Mouse (Mus musculus) brain, embryonic 14.5 days (tissue): ENCODE data around the gene Fars2.

Experiments
- CTCF ChIP-seq: fragments of 200-500 bp; IDR thresholded peaks from 2 replicates; pipeline ENCODE4 v1.5.1; 2012; ENCODE audit warnings: inconsistent platforms, mild to moderate bottlenecking, moderate library complexity, borderline replicate concordance; ENCODE audit not compliant: insufficient read depth, insufficient read length; ENCODE audit errors: extremely low read depth
- POLR2A ChIP-seq: fragments of 200-500 bp; IDR thresholded peaks from 2 replicates; pipeline ENCODE4 v1.6.1; 2012; ENCODE audit warnings: mild to moderate bottlenecking, inconsistent platforms, borderline replicate concordance; ENCODE audit not compliant: poor library complexity, insufficient read depth, insufficient read length, severe bottlenecking; ENCODE audit errors: extremely low read depth

GRCm38 (mm10) chr13:36210965-36211364 lies 93.8 kb downstream of the Fars2 start:
- TF ChIP-seq CTCF, result no peak
- TF ChIP-seq POLR2A, result no peak
